Mouse (Mus musculus) kidney, embryonic 15.5 days (tissue): Measurements from ENCODE around the gene Hsd17b6. TPM values are rescaled to one million over a fixed set of nuclear protein-coding genes. Genes with fewer than 3 reads are reported as not detected.

ENCODE experiments used
- ATAC-seq: fragments of 200-750 bp; cut with Nextera tagmentation; replicated peaks from 2 replicates; pipeline ENCODE4 v1.8.0; 2017; ENCODE audit warnings: moderate TSS enrichment; ENCODE audit not compliant: low FRiP score
- H3K27ac ChIP-seq: fragments of 300-500 bp; sonication (generic); 2 replicates; pipeline ENCODE4 v1.5.1; 2015; ENCODE audit warnings: mild to moderate bottlenecking, inconsistent platforms
- H3K27me3 ChIP-seq: fragments of 300-500 bp; sonication (generic); 2 replicates; pipeline ENCODE4 v1.6.1; 2015; ENCODE audit warnings: inconsistent platforms
- H3K36me3 ChIP-seq: fragments of 300-500 bp; sonication (generic); 2 replicates; pipeline ENCODE4 v1.6.1; 2015; ENCODE audit warnings: inconsistent platforms
- H3K4me1 ChIP-seq: fragments of 300-500 bp; sonication (generic); 2 replicates; pipeline ENCODE4 v1.6.1; 2015; ENCODE audit warnings: inconsistent platforms
- H3K4me2 ChIP-seq: fragments of 300-500 bp; sonication (generic); 2 replicates; pipeline ENCODE4 v1.6.1; 2015; ENCODE audit warnings: moderate library complexity, mild to moderate bottlenecking, inconsistent platforms
- H3K4me3 ChIP-seq: fragments of 300-500 bp; sonication (generic); replicated peaks from 2 replicates; pipeline ENCODE4 v1.5.1; 2015; ENCODE audit warnings: mild to moderate bottlenecking, inconsistent platforms
- H3K9ac ChIP-seq: fragments of 300-500 bp; sonication (generic); 2 replicates; pipeline ENCODE4 v1.6.1; 2015; ENCODE audit warnings: mild to moderate bottlenecking, inconsistent platforms
- H3K9me3 ChIP-seq: fragments of 300-500 bp; sonication (generic); replicated peaks from 2 replicates; pipeline ENCODE4 v1.6.1; 2016; ENCODE audit warnings: inconsistent platforms
- WGBS: fragments of 180-500 bp; shearing (Covaris S2); methylation state at CpG from one replicate; pipeline ENCODE4 v1.1.7; 2015; ENCODE audit warnings: mixed read lengths; 5-methylcytosine and 5-hydroxymethylcytosine counted together
- polyA plus RNA-seq: library from polyadenylated mRNA; unstranded; fragments of >200 nt; fragmentation: Nextera tagmentation; extraction: Ambion mirVana; gene quantifications from 2 replicates; pipeline ENCODE4 v1.2.1, GENCODE M21; 2015

Hsd17b6 gene
- polyA plus RNA-seq, 1 experiment from 2014 or later, result not detected

- no peak overlapping the region for H3K27ac ChIP-seq
- H3K4me2 ChIP-seq, result peak overlapping the region; percentile 70
- no peaks in the 10 kb centered on the region for H3K27me3 ChIP-seq
- H3K4me3 ChIP-seq, result peak overlapping the region; percentile 21
- H3K4me1 ChIP-seq, result peaks cover 57% of the 10 kb centered on the region
- ATAC-seq, result no peak
- WGBS, result 70% methylated on average over 3 of the region's 3 CpGs
- H3K9me3 ChIP-seq, result no peaks in the 10 kb centered on the region
- H3K36me3 ChIP-seq, result peaks cover 51% of the 10 kb centered on the region
- peak overlapping the region; percentile 42 for H3K9ac ChIP-seq
Measured at GRCm38 (mm10) chr10:128037921-128038320, 30.5 kb upstream of the Hsd17b6 start.

DNA sequence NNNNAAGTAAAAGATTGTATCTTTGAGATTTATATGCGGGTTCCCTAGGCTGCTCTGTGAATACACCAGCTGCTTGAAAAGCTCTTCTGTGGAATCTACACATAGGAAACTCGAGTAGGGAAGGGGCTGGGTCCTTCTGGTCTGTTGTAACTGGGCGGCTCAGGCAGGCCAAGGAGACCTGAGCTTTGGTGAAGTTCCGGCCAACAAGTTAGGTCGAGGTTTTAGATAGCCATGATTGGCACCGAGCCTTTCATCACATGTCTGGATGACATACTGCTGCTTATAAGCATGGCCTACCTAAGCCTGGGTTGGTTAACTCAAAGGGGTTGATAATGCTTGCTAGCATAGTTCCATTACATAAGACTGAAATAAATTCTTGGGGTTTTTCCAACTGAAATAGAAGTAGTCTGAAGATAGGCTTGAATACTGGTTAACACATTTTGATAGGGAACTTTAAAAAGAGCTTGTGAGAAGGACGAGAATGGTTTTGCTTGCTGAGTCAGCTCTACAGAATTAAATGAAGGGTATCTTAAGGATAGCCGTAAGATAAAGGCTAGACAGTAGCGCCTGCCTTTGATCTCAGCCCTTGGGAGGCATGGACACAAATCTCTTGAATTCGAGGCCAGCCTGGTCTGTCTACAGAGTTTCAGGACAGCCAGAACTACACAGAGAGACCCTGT, 29.5 kb upstream of the Hsd17b6 start:
- H3K4me3 ChIP-seq, result peak overlapping the region; percentile 86
- H3K9me3 ChIP-seq, result no peaks in the 10 kb centered on the region
- WGBS, result 2% methylated on average over 10 of the region's 10 CpGs
- H3K9ac ChIP-seq, result peak overlapping the region; percentile 97
- H3K27ac ChIP-seq, result peak overlapping the region; percentile 98
- peak overlapping the region; percentile 70 for H3K4me2 ChIP-seq
- H3K36me3 ChIP-seq, result peaks cover 41% of the 10 kb centered on the region
- no peaks in the 10 kb centered on the region for H3K27me3 ChIP-seq
- no peak for ATAC-seq
- H3K4me1 ChIP-seq, result peaks cover 48% of the 10 kb centered on the region

DNA sequence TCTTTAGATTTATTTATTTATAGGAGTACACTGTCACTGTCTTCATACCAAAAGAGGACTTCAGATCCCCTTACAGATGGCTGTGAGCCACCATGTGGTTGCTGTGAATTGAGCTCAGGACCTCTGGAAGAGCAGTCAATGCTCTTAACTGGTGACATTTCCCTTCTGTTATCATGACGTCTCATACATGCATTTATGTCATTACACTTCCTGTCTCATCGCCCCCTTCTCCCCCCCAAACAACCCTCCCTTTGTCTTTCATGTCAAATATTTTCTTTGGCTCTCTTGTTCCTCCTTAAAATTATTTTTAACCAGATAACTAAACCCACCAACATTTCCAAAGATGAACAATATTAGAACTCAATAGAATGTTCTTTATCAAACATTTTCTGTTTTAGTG, 23.4 kb upstream of the Hsd17b6 start:
- Histone ChIP-seq H3K4me3 (no peak overlapping the region), H3K9me3 (no peaks in the 10 kb centered on the region), H3K9ac (no peak overlapping the region), H3K27ac (no peak overlapping the region), H3K4me1 (peaks cover 5% of the 10 kb centered on the region), H3K4me2 (no peak overlapping the region), H3K27me3 (no peaks in the 10 kb centered on the region), H3K36me3 (peaks cover 54% of the 10 kb centered on the region)
- ATAC-seq, result no peak
- WGBS, result 59% methylated on average over 2 of the region's 2 CpGs

- Histone ChIP-seq H3K36me3 (peaks cover 61% of the 10 kb centered on the region), H3K4me2 (no peak overlapping the region), H3K9me3 (no peaks in the 10 kb centered on the region), H3K27ac (0 out of 2 replicates have a peak overlapping the region, but pooled peaks have one; percentile 19), H3K9ac (no peak overlapping the region), H3K4me1 (peaks cover 5% of the 10 kb centered on the region), H3K4me3 (no peak overlapping the region), H3K27me3 (no peaks in the 10 kb centered on the region)
- WGBS, result 90% methylated on average over 7 of the region's 7 CpGs
- ATAC-seq, result no peak
Measured at GRCm38 (mm10) chr10:128029931-128030330, 22.5 kb upstream of the Hsd17b6 start.

- Histone ChIP-seq H3K4me3 (no peak overlapping the region), H3K36me3 (peaks cover 95% of the 10 kb centered on the region), H3K27ac (no peak overlapping the region), H3K4me1 (no peaks in the 10 kb centered on the region), H3K9ac (no peak overlapping the region), H3K4me2 (no peak overlapping the region), H3K27me3 (no peaks in the 10 kb centered on the region), H3K9me3 (no peaks in the 10 kb centered on the region)
- WGBS, result 94% methylated on average over 10 of the region's 10 CpGs
- no peak for ATAC-seq
Measured at GRCm38 (mm10) chr10:128023496-128023895, 16.1 kb upstream of the Hsd17b6 start.

- peaks cover 90% of the 10 kb centered on the region for H3K36me3 ChIP-seq
- H3K9me3 ChIP-seq, result no peaks in the 10 kb centered on the region
- H3K4me2 ChIP-seq, result no peak overlapping the region
- no peak overlapping the region for H3K9ac ChIP-seq
- no peak for ATAC-seq
- no peak overlapping the region for H3K27ac ChIP-seq
- no peaks in the 10 kb centered on the region for H3K27me3 ChIP-seq
- no peak overlapping the region for H3K4me3 ChIP-seq
- no peaks in the 10 kb centered on the region for H3K4me1 ChIP-seq
- WGBS, result 96% methylated on average over 5 of the region's 5 CpGs
Measured at GRCm38 (mm10) chr10:128022196-128022595, 14.8 kb upstream of the Hsd17b6 start.

- Histone ChIP-seq H3K4me1 (no peaks in the 10 kb centered on the region), H3K36me3 (peaks cover 24% of the 10 kb centered on the region)
- 4% methylated on average over 31 of the region's 31 CpGs for WGBS
Measured at GRCm38 (mm10) chr10:128015068-128015934, 7.9 kb upstream of the Hsd17b6 start, which contains the start of gene Prim1. Prim1 (plus strand) TSS chr10:128015168.

DNA sequence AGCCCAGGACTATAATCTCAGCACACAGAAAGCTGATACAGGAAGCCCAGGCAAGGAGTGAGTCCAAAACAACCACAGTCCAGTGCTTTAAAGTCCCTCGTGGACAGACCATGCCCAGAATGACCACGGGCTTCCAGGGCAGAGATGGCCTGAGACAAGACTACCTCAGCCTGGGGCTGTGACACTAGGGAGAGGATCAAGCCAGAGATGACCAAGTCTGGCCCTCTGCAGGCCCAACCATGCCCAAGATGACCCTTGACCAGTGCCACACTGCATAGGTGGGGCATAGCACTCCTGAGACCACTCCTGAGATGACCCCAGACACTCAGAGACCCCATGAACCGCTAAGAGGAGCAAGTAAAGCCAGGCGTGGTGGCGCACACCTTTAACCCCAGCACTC, 2.3 kb upstream of the Hsd17b6 start:
- WGBS, result 83% methylated on average over 5 of the region's 5 CpGs
- no peak overlapping the region for H3K9ac ChIP-seq
- H3K27ac ChIP-seq, result no peak overlapping the region
- H3K4me1 ChIP-seq, result no peaks in the 10 kb centered on the region
- H3K9me3 ChIP-seq, result no peaks in the 10 kb centered on the region
- H3K4me3 ChIP-seq, result no peak overlapping the region
- H3K36me3 ChIP-seq, result no peaks in the 10 kb centered on the region
- H3K4me2 ChIP-seq, result no peak overlapping the region
- no peak for ATAC-seq
- H3K27me3 ChIP-seq, result no peaks in the 10 kb centered on the region

More at GRCm38 (mm10) chr10:128015068-128015934, 7.9 kb upstream of the Hsd17b6 start, which contains the start of gene Prim1:
- Histone ChIP-seq H3K27me3 (no peaks in the 10 kb centered on the region), H3K9ac (peak within 1 kb of the TSS; percentile 69), H3K4me2 (peak within 1 kb of the TSS; percentile 78), H3K9me3 (no peaks in the 10 kb centered on the region), H3K4me3 (peak within 1 kb of the TSS; percentile 79), H3K27ac (peak within 1 kb of the TSS; percentile 89)
- ATAC-seq, result peak; percentile 96

- Histone ChIP-seq H3K36me3 (no peaks in the 10 kb centered on the region), H3K4me2 (no peak overlapping the region), H3K27ac (no peak overlapping the region), H3K4me1 (no peaks in the 10 kb centered on the region), H3K9me3 (no peaks in the 10 kb centered on the region), H3K27me3 (no peaks in the 10 kb centered on the region), H3K9ac (no peak overlapping the region), H3K4me3 (no peak overlapping the region)
- peak; percentile 76; the same call in 1 of the 2 replicates for ATAC-seq
- 10% methylated on average over 4 of the region's 4 CpGs for WGBS
Measured at GRCm38 (mm10) chr10:128008207-128008889, 937 bp upstream of the Hsd17b6 start.

DNA sequence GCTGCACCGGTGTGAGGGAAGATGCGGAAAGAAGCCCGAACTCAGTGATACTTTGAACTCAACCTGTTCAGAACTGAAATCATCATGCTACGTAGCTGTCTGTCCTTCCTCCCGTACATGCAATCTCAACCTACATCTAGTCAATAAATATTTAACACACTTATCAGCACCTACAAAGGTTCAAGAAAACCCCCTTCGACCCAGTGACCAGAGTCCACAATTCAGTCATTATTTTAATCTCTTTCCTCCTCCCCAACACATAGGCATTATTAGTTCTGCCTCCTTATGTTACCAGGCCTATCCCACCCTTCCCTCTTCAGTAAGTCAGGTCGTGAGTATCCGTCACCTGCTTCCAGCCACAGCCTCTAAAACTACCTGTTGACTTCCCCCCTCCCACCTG, 1.9 kb downstream of the Hsd17b6 start:
- Histone ChIP-seq H3K4me2 (no peak overlapping the region), H3K9ac (no peak overlapping the region), H3K4me1 (no peaks in the 10 kb centered on the region), H3K4me3 (no peak overlapping the region), H3K36me3 (no peaks in the 10 kb centered on the region), H3K9me3 (no peaks in the 10 kb centered on the region), H3K27me3 (no peaks in the 10 kb centered on the region), H3K27ac (no peak overlapping the region)
- no peak for ATAC-seq
- WGBS, result 86% methylated on average over 8 of the region's 8 CpGs

GRCm38 (mm10) chr10:128004918-128005317, 2.5 kb downstream of the Hsd17b6 start:
- Histone ChIP-seq H3K4me3 (no peak overlapping the region), H3K4me1 (no peaks in the 10 kb centered on the region), H3K36me3 (no peaks in the 10 kb centered on the region), H3K9ac (no peak overlapping the region), H3K27me3 (no peaks in the 10 kb centered on the region), H3K9me3 (no peaks in the 10 kb centered on the region), H3K4me2 (no peak overlapping the region), H3K27ac (no peak overlapping the region)
- no peak for ATAC-seq
- 69% methylated on average over 10 of the region's 10 CpGs for WGBS
